In the genomic region with DNA sequence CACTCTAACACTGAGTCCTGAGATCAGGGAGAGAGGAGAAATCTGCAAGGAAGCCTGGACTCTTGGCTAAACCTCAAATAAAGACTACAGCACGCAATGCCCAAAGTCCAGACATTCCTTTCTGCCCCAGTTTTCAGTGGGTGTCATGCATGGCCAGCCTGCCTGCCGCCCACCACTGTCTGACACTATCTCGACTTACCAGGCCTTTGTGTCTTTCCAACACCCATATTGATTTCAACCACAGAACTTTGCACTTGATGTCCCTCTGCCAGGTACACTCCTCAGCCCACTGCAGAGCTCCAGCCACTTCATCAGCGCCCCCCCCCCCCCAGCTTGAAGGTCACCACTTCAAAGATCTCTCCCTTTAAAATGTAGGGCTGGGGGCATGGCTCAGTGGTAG, we compare ENCODE assay signal across 24 mouse cellular contexts. TPM values are rescaled to one million over a fixed set of nuclear protein-coding genes. Genes with fewer than 3 reads are reported as not detected.
"Had no signal": no experiment of that assay in that cellular context is flagged by ENCODE, and none has a peak within 500 bp of the region (broad histone marks: within the 10 kb centered on the region; RNA-seq: fewer than 3 reads in every experiment).

No protein-coding gene starts in this region.

- DNase-seq: gastrocnemius, postnatal 36 days; heart, adult 11 months; heart, adult 2 months; kidney, adult 2 months; kidney, adult 9 months; liver, embryonic 13.5 days had no signal

- H3K27me3 ChIP-seq: heart, embryonic 15.5 days; intestine, embryonic 15.5 days had no signal

- H3K9ac ChIP-seq: forebrain, postnatal 0 days; heart, embryonic 13.5 days; heart, embryonic 15.5 days; hindbrain, embryonic 13.5 days; hindbrain, embryonic 15.5 days; intestine, embryonic 15.5 days; kidney, embryonic 15.5 days; limb, embryonic 12.5 days; liver, embryonic 13.5 days had no signal

- ATAC-seq: forebrain, postnatal 0 days; intestine, embryonic 15.5 days; intestine, postnatal 0 days had no signal

- H3K4me1 ChIP-seq: heart, embryonic 13.5 days; hindbrain, embryonic 13.5 days; hindbrain, embryonic 15.5 days; intestine, embryonic 15.5 days; kidney, embryonic 15.5 days; limb, embryonic 10.5 days; limb, embryonic 12.5 days; liver, embryonic 13.5 days had no signal

- H3K4me2 ChIP-seq: heart, embryonic 11.5 days; heart, embryonic 13.5 days; heart, embryonic 15.5 days; hindbrain, embryonic 13.5 days; hindbrain, embryonic 15.5 days; intestine, embryonic 15.5 days; kidney, embryonic 15.5 days; limb, embryonic 12.5 days; liver, embryonic 13.5 days had no signal

- H3K9me3 ChIP-seq: heart, embryonic 13.5 days; heart, embryonic 15.5 days; hindbrain, embryonic 13.5 days; hindbrain, embryonic 15.5 days; intestine, embryonic 15.5 days; kidney, embryonic 15.5 days; limb, embryonic 10.5 days; limb, embryonic 12.5 days; liver, embryonic 13.5 days had no signal

- H3K4me3 ChIP-seq: heart, adult 2 months; heart, embryonic 13.5 days; heart, embryonic 15.5 days; hindbrain, embryonic 13.5 days; hindbrain, embryonic 15.5 days; intestine, embryonic 15.5 days; kidney, embryonic 15.5 days; layer of hippocampus, adult 2 months; left cerebral cortex, adult 2 months; limb, embryonic 10.5 days; limb, embryonic 12.5 days; liver, embryonic 13.5 days had no signal

- H3K27ac ChIP-seq: heart, adult 2 months; heart, embryonic 13.5 days; heart, embryonic 15.5 days; hindbrain, embryonic 13.5 days; hindbrain, embryonic 15.5 days; hindbrain, postnatal 0 days; intestine, embryonic 15.5 days; kidney, embryonic 15.5 days; layer of hippocampus, adult 2 months; left cerebral cortex, adult 2 months; limb, embryonic 10.5 days; limb, embryonic 12.5 days; liver, embryonic 13.5 days had no signal

- H3K36me3 ChIP-seq: heart, embryonic 13.5 days; heart, embryonic 15.5 days; hindbrain, embryonic 13.5 days; hindbrain, embryonic 15.5 days; intestine, embryonic 15.5 days; kidney, embryonic 15.5 days; limb, embryonic 10.5 days; limb, embryonic 12.5 days; liver, embryonic 13.5 days had no signal

RNA-seq across cellular contexts. Expression of gene Rdh8, which starts 43.9 kb away (rescaled TPM):
- polyA plus RNA-seq: forebrain, postnatal 0 days; gonadal fat pad, adult 2 months; heart, adult 2 months; heart, embryonic 11.5 days; heart, embryonic 13.5 days; heart, embryonic 15.5 days; heart, postnatal 0 days; hindbrain, embryonic 11.5 days; hindbrain, embryonic 13.5 days; hindbrain, embryonic 15.5 days; hindbrain, postnatal 0 days; intestine, embryonic 15.5 days; intestine, postnatal 0 days; kidney, adult 2 months; kidney, embryonic 15.5 days; limb, embryonic 10.5 days; limb, embryonic 12.5 days; limb, embryonic 14.5 days; liver, embryonic 13.5 days had no signal
